Mouse (Mus musculus): Measurements from ENCODE around the gene Pik3r6.

DNA sequence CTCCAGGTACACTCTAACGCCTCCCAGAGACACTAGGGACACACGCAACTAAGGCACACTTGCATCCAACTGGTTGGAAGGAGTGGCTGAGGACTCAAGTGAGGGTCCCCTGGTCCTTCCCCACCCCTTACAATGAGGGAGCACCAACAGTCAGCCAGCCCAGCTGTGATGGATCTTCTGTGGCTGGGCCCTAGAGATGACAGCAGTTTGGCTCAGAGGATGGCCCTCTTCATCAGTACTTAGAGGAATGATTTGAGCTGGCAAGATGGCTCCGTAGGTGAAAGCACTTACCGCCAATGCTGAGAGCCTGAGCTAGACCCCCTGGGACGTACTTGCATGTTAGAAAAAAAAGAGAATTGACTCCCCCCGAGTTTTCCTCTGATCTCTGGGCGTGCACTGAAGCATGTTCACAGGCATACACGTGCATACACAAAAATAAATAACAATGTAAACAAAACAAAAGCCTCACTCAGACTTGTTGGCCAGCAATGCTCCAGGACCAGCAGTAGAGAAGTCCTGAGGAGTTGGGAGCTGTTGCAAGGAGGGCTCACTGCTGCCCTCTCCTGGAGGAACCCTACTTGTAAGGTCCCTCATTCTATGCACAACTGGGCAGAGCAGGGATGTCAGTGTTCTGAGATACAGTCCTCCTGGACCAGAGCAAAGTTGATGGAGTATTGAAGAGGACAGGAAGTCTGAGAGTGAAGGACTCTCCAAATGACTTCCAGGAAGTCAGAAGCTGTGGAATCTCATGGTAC, 86.4 kb downstream of the Pik3r6 start:
- TF ChIP-seq POLR2A (IDR thresholded peaks at IDR 0.05; ENCODE audit: low read depth, low read length) (no peak), CTCF (IDR thresholded peaks at IDR 0.05; ENCODE audit: borderline replicate concordance, insufficient read depth, low read length) (peak; percentile 84)

All from embryonic fibroblast, embryonic 13.5 days (primary cell).